Mouse (Mus musculus) MEL (cell line): Measurements from ENCODE around the gene Tbc1d23.

ENCODE experiments used
- CHD2 ChIP-seq: IDR thresholded peaks from 2 replicates; pipeline ENCODE4 v1.6.1; 2011; ENCODE audit warnings: low read length, improper control_type of control experiment
- CTCF ChIP-seq, 3 experiments: IDR thresholded peaks in 2 of 3; conservative IDR thresholded peaks in 1 of 3; 2 replicates each; pipeline ENCODE4 v1.5.1; 2011 to 2012; ENCODE audit warnings: low read length in 3 of 3, low read depth in 2 of 3, mild to moderate bottlenecking in 2 of 3, improper control_type of control experiment in 1 of 3, inconsistent platforms in 1 of 3, mixed read lengths in 1 of 3, moderate library complexity in 1 of 3; ENCODE audit not compliant: control insufficient read depth in 1 of 3, insufficient read depth in 1 of 3, poor library complexity in 1 of 3, severe bottlenecking in 1 of 3
- KAT2A ChIP-seq: conservative IDR thresholded peaks from 2 replicates; pipeline ENCODE4 v1.6.1; 2012; ENCODE audit warnings: low read depth, low read length, improper control_type of control experiment, inconsistent platforms
- NELFE ChIP-seq: IDR thresholded peaks from 2 replicates; pipeline ENCODE4 v1.6.1; 2011; ENCODE audit warnings: low read depth, low read length, improper control_type of control experiment
- POLR2A ChIP-seq, 2 experiments: IDR thresholded peaks; 2 replicates each; pipeline ENCODE4 v1.6.1; 2011 to 2012; ENCODE audit warnings: low read length in 2 of 2, mild to moderate bottlenecking in 2 of 2, control low read depth in 1 of 2, improper control_type of control experiment in 1 of 2, low read depth in 1 of 2, moderate library complexity in 1 of 2; ENCODE audit not compliant: control insufficient read depth in 1 of 2, insufficient read depth in 1 of 2, poor library complexity in 1 of 2
- POLR2AphosphoS2 ChIP-seq: IDR thresholded peaks from 2 replicates; pipeline ENCODE4 v1.6.1; 2011; ENCODE audit warnings: low read length, improper control_type of control experiment
- SIN3A ChIP-seq: IDR thresholded peaks from 2 replicates; pipeline ENCODE4 v1.6.1; 2012; ENCODE audit warnings: low read length, improper control_type of control experiment, inconsistent platforms
- TCF12 ChIP-seq: IDR thresholded peaks from 2 replicates; pipeline ENCODE4 v1.6.1; 2014; ENCODE audit warnings: low read depth, mild to moderate bottlenecking, inconsistent platforms, low read length, improper control_type of control experiment, moderate library complexity
- USF1 ChIP-seq: IDR thresholded peaks from 2 replicates; pipeline ENCODE4 v1.6.1; 2014; ENCODE audit warnings: low read depth, mild to moderate bottlenecking, inconsistent platforms, low read length, improper control_type of control experiment, moderate library complexity
- ZMIZ1 ChIP-seq: IDR thresholded peaks from 2 replicates; pipeline ENCODE4 v1.6.1; 2012; ENCODE audit warnings: low read depth, mild to moderate bottlenecking, inconsistent platforms, low read length, improper control_type of control experiment, moderate library complexity
- ZNF384 ChIP-seq: IDR thresholded peaks from 2 replicates; pipeline ENCODE4 v1.6.1; 2012; ENCODE audit warnings: low read depth, mild to moderate bottlenecking, inconsistent platforms, low read length, improper control_type of control experiment

DNA sequence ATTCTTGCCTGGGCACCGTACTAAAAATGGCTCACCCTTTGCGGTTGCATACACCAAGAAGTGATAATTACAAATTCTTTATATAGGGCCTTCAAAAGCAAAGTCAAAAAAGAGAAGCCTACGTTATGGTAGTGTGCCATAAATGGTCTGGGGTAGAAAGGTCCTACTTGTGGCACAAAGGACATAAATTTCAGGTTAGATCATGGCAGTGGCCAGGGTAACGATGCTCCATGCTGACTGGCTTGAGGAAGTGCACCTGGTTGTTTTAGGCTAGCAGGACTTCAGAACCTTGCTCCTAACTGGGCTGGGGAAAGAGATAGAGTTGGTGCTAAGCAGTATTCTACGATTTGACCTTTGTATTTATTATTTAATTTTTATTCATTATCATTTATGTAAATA lies 63.8 kb downstream of the Tbc1d23 start:
- TF ChIP-seq SIN3A (no peak), POLR2AphosphoS2 (no peak), CTCF (IDR thresholded peaks at IDR 0.05 in 2 of 3, conservative IDR thresholded peaks at IDR 0.05 in 1 of 3; ENCODE audit: control insufficient read depth in 1 of 3, insufficient read depth in 1 of 3, low read depth in 2 of 3, low read length in 3 of 3, poor library complexity in 1 of 3, severe bottlenecking in 1 of 3) (no peak), POLR2A (IDR thresholded peaks at IDR 0.05; ENCODE audit: control insufficient read depth in 1 of 2, insufficient read depth in 1 of 2, low read depth in 1 of 2, low read length in 2 of 2, poor library complexity in 1 of 2) (no peak), CHD2 (no peak), ZMIZ1 (no peak), USF1 (no peak), ZNF384 (no peak), TCF12 (no peak), KAT2A (no peak), NELFE (no peak)
